Mouse (Mus musculus): ENCODE measurements around the gene Cfap61.
A peak's percentile ranks its signal among the peaks of the same experiment; 100 is the strongest.

The Cfap61 gene

DNA sequence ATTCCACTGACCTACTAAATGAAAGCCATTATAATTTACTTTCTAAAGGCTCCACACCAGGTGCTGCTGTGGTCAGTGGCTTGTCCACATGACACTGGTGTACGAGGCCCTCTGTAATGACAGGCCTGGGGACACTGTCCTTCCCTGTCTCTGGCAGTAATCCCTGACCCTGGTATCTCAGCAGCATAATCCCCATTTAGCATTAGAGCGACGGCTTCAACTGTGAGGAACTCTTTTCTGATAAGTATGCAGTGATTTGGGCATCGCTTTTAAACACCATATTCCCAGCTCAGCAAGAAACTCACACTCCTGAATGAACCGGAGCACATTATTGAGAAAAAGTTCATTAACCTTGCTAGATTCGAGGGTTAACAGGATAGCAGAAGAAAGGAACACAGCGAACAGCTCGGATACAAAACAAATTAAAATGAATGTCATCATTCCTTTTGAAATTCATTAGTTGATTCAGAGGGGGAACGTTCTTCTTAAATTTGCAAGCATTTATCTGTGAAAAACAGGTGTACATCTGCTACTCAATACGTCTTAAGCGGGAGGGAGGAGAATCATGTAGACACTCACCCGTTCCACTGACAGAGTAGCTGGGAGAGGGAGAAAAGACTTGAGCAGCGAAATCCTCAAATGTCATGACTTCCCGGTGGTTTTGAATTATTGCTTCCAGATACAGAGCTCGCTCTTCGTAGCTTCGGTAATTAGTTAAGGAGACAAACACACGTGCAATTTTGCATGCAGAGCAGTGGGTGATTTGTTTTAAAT, 325.4 kb downstream of the Cfap61 start:
- no peak for DNase-seq

DNA sequence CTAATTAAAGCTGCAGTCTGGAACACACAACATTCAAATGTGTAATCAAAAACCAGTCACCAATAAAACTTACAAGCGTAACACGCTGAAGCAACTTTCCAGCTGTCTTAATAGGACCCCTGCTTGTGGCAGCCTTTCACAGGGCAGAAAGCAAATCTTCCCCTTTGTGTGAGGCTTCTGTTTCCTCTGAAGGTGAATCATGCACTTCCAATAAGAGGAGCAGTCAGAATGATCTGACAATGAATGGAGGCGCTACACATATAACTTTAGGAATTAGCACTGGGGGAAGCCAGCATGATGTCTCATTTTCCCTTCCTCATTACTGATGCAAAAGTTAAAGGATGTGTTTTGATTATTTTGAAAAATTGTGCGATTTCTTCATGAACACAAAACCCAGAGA, 326.6 kb downstream of the Cfap61 start:
- no peak for DNase-seq

DNA sequence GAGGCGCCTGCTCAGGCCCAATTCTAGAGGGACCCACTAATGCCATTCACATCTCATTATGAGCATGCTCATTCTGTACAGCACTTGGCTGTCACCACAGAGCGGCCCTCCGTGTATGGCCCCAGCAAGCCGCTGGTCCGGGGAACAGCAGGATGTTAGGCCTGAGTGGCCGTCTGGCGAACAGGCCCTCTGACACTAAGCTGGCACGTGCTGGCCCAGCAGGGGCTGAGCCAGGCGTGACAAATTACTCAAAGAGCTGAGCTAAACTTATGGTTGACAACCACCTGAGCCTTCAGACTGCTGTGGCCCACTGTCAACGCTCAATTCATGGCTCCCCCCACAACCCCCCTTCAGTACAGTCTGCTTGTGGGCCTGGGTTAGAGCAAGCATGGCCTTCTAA, 327.6 kb downstream of the Cfap61 start:
- DNase-seq = peak; percentile 32 to 57

DNA sequence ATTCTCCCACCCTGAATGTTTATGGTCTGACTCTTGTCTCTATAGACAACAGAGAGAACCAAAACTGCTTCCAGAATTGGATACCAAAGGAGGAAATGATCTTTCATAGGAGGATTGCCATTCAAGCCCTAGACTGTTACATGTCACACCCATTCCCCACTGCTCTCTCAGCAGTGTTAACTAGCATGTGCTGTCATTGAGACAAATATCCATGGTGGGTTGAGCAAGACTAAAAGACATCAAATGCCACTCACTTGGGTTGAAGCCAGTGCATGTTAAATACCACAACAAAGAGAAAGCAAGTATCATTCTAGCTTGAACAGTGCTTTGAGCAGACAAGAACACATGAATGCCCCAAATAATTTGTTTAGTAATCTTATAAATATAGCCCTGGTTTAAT, 328.4 kb downstream of the Cfap61 start:
- DNase-seq = no peak

Data from kidney, postnatal 4 days (tissue).